Mouse (Mus musculus) stomach, postnatal 0 days (tissue): ENCODE measurements at regions not wholly inside any gene's neighbourhood (a gene's known extent, or its start where the extent isn't known, plus 50 kb on each side); places are given as distances from the start of the nearest gene placed in this dataset.

ENCODE experiments used
- CTCF ChIP-seq: IDR thresholded peaks from 2 replicates; pipeline ENCODE4 v1.5.1; 2016; ENCODE audit warnings: antibody characterized with exemption, low read depth, mild to moderate bottlenecking, moderate library complexity
- EP300 ChIP-seq: optimal IDR thresholded peaks from 2 replicates; pipeline ENCODE3; 2016; ENCODE audit warnings: antibody characterized with exemption

DNA sequence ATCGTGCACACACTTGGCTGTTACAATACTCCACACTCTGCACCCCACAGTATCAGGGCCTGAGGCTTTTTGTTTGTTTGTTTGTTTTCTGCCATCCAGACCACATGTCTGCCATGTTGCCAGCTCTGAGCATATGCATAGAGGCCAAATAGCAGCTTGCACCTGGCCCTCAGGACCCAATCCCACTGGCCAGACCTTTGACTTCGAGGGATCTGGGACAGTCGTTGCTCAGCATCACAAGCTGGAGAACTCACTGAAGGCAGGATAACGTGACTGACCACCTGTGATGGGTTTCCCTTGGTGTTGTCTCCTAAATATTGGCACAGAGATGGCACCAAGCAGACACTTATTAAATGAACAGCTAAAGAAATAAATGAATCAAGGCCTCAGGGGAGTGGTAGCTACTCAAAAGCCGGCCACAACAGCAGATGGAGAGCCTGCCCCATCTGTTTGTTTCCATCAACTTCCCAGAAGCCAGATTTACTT lies 88.4 kb downstream of the Setd4 start:
- TF ChIP-seq CTCF (no peak), EP300 (no peak)
